Mouse (Mus musculus): ENCODE data around the gene Opcml.

DNA sequence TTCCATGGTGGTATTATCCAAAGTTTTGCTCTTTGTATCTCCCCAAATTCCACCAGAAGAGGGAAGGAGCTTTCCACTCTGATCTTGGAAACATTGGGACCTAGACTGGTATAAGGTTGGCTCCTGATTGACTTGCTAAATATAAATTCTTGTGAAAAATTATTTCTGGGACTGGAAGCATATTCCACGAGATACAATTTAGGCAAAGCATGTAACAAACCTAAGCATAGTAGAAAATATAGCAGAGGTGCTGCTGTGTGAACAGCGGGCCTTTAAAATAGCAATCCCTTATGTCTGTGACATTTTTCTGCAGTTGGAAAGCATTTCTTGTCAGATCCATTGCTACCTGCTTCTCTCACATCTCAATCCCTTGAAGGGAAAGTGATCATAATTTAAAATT is 661.9 kb downstream of the Opcml start:
- no peak for TF ChIP-seq POLR2A (IDR thresholded peaks at IDR 0.05; ENCODE audit: low read depth, low read length)
- no peak for TF ChIP-seq CTCF (IDR thresholded peaks at IDR 0.05; ENCODE audit: extremely low read depth, insufficient read length, insufficient replicate concordance, low read depth, low read length)

Measured in small intestine, adult 2 months (tissue).